Mouse (Mus musculus): ENCODE data around the gene Tpbgl.

DNA sequence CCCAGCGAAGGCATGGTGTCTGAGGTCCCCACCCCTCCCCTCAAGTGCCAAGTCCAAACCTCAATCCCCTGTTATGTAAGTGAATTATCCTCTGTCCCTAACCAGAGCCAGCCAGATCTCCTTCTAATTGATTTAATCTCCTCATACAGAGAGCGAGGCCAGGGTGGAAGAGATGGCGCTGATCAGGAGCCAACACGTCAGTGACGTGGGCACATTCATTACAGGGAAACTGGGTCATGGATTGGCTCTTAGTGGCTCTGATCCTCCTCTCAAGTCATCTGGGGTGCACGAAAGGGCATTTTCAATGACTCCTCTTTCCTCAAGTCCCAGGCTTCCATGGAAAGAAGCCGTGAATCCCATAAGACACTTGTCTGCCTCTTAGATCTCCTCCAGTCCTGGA lies 17.8 kb upstream of the Tpbgl start:
- TF ChIP-seq CTCF (IDR thresholded peaks at IDR 0.05; ENCODE audit: extremely low read depth, insufficient read depth, low read length), result no peak
- TF ChIP-seq POLR2A (IDR thresholded peaks at IDR 0.05; ENCODE audit: extremely low read depth, insufficient read depth, low read length), result no peak

All from cortical plate, adult 2 months (tissue).